Mouse (Mus musculus): ENCODE measurements around the gene Dennd1b.

DNA sequence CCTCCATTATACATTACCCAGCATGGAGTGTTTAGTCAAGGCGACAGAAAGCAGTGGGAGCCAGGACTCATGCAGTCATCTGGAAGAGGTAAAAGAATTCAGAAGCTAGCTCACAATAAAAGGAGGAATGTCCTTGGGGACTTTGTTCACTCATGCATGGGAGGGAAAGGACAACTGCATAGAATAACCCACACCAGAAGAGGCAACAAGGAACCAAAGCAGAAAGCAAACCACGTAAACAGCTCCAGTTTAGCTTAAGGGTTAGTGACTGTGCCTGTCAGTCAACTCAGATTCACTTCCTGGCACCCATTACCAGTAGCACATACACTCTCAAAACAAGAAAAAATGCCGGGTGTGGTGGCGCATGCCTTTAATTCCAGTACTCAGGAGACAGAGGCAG is 6.1 kb upstream of the Dennd1b start:
- TF ChIP-seq POLR2A (IDR thresholded peaks at IDR 0.05; ENCODE audit: low read depth, low read length) (no peak), CTCF (conservative IDR thresholded peaks at IDR 0.05; ENCODE audit: insufficient read depth, insufficient read length, low read depth, low read length) (no peak)
